Mouse (Mus musculus) monocyte, adult 59 days (primary cell): Measurements from ENCODE around the gene Myo15b. TPM values are rescaled to one million over a fixed set of nuclear protein-coding genes. Genes with fewer than 3 reads are reported as not detected.

Source experiments
- total RNA-seq, 2 experiments: library from RNA; stranded (reverse); gene quantifications; one replicate each; pipeline ENCODE4 v1.2.4; 2023

Myo15b gene
- not detected for total RNA-seq

DNA sequence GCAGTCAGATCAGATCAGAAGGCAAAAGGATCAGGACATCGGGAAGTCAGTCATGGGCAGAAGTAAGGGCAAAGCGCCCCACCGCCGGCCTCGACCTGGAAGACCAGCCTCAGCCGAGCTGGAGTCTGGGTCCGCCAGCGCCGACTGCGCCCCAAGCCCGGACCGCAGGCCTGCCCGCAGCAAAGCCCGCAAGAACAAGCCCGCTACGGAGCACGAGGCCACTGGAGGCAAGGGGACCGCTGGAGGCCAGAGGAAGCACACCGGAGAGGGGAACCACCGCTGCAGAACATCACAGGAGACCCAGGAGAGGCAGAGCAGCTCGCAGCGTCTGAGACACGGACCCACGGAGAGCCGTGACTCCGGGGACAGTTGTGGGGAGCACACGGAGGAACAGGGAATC, at the start of gene Myo15b:
Myo15b (plus strand) TSS at position 53 of the 400 bp plus-strand sequence.

DNA sequence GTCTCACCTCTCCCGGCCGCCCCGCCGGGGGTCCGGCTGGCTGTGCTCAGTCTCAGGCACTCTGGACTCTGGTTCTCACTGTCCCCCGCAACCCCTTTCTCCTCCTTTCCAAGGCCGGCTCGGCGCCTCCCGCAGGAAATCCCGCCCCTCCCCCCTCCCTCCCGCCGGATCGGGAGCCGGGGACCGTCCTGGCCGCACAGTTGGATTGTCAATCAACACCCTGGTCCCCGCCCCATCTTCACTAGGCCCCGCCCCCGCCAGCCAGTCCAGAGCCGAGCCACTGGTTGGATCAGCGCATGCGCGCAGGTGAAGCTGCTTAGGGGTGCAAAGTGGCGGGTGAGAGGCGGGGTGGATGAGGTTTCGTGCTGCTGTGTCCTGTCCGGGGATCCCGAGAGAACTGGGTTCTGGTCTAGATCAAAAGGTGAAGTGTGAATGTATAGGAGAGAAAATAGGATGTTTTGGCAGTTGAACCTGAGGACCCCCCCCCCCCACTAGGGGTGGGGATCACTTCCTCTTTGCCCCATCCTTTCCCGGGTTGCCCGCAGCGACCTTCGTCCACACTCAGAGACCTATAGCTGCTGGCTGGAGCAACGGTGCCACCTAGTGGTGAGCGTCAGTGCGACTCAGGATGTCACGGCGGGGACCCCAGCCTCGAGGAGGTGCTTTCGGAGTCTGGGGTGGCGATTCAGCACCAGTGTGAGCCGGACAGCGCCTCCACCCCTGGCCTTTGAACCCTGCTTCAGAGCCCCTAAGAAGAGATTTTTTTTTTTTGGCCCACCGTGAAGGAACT, 44.5 kb upstream of the Myo15b start, which contains the start of gene Caskin2:
Caskin2 (minus strand) TSS at position 133 of the 790 bp plus-strand sequence.

DNA sequence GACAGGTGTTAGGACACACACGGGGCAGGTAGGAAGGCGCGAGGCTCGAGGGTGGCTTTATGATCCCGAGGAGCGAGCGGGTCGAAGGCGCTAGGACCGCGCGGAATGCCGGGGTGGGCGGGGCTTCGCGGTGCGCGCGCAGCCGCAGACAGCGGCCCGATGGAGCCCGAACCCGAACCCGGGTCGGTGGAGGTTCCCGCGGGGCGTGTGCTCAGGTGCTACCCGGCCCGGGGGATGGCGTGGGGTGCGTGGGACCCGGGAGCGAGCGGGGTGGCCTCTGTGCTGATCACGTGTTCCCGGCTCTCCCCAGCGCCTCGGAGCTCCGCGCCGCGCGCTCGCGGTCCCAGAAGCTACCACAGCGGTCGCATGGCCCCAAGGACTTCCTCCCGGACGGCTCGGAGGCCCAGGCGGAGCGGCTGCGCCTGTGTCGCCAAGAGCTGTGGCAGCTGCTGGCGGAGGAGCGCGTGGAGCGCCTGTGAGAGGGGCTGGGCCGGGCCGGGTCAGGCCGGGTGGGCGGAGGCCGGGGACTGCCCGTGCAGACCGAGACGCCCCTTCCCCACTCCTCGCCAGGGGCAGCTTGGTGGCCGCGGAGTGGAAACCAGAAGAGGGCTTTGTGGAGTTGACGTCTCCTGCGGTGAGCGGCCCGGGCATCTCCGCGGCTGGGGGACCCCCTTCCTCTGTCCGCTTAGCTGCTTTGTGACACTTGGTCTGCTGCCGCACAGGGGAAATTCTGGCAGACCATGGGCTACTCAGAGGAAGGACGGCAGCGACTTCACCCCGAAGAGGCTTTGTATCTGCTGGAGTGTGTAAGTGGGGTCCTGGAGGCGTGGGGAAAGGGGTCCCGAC, 43.4 kb upstream of the Myo15b start, which contains the start of gene Tsen54:
Tsen54 (plus strand) TSS at position 120 of the 846 bp plus-strand sequence.

DNA sequence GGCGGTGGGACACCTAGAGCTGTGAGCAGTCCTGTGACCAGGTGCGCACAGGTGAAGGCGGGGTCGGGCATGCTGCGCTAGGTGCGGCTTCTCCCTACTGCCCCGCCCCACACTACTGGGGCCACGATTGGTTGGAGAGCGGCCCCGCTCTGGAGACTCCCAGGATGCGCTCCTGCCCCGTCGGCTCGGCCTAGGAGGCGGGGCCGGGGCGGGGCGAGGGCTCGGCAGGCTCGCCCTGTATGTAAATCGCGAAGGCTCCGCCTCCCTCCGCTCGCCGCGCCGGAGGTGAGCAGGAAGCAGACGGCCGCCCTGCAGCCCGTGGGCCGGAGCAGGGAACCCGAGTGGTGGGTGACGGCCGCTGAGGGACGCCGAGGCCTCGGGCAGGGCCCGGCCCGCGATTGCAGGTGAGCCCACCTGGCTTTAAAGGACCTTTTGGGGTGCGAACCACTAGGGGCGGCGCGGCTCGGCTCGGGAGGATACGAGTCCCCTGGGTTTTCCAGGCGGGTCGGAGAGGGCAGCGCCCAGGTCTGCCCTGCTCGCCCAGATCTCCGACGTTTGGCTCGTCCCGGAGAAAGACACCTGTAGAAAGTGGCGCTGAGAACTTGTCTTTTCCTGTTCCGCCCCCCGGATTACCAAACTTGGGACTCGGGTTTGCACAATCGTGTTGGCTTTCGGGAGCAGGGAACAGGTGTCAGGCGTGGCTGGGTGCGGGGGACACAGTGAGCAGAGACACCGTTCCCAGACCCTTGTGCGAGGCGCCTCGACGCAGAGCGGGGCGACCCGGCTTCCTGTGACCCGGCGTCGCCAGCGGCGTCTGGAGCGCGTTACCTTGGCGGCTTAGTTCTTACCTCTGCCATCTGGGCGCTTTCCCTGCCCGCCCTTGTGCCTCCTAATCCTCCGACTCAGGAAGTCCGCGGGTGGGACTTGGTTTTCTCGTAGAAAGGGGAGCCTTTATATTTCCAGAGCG, 34.1 kb upstream of the Myo15b start, which contains the start of gene Llgl2:
Llgl2 (plus strand) TSS at position 276 of the 967 bp plus-strand sequence.

DNA sequence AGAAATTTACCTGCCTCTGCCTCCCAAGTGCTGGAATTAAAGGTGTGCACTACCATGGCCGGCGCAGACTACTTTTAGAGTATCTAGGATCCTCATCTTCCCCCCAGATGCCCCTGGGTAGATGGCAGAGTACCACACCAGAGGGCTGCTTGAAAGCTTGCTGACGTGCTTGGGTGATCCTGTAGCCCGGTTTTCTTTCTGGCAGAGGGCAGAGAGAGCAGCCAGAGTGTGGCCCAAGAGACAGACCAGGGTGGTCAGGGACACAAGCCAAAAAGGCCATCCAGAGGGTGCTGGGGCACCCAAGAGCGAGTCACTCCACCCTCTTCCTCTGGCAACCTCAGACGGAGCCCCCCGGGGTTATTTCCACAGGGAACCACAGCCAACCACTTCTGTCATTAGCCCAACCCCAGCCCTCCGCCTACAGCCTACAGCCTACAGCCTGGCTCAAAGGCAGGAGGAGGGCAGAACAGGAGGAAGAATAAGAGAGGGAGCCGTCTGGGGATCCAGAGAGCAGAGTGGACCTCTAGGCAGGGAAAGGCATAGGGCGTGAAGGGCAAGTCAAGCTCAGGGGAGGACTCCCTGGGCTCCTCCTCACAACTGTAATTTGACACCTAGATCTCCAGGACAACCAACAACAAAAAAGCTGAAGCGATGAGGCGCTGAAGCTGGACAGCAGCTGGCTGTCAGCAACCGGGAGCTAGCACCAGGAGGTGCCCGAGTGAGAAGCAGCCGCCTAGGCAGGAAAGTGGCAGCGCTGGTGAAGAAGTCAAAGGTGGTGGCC, 41.5 kb downstream of the Myo15b start, which contains the start of gene Smim5:
Smim5 (plus strand) TSS at position 481 of the 781 bp plus-strand sequence.

DNA sequence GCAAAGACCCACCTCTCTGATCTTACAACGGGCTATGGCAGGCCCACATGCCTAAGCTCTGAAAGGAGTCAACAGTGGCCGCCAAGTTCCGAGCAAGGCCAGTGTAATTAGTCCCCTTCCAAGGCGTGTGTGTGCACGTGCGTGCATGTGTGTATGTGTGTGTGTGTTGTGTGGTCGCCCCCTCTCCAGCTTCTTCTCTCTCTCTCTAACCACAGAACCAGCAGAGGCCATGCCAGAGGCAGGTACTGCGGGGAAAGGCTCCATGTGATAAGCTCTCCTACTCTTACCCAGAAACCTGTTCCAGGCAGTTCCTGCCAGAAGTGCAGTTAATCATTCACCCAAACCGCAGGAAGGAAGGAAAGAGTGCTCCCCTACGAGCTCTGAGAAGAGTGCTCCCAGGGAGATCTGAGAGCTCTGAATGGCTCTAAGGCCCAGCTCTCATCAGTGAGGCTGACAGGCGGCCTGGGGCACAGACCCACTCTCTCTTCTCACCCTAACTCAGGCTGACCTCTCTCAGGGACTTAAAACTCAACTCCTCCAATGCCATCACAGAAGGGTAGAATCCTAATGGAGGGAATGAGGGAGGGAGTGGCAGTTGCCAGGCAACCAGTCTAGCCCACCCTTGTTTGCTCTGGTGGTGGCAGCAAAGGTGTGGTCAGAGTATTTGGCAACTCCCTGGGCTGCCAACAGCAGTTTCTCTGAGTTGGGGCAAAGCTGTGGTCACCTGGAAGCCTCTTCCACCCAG, 53.6 kb downstream of the Myo15b start, which contains the start of gene Smim6:
Smim6 (plus strand) TSS at position 386 of the 745 bp plus-strand sequence.

DNA sequence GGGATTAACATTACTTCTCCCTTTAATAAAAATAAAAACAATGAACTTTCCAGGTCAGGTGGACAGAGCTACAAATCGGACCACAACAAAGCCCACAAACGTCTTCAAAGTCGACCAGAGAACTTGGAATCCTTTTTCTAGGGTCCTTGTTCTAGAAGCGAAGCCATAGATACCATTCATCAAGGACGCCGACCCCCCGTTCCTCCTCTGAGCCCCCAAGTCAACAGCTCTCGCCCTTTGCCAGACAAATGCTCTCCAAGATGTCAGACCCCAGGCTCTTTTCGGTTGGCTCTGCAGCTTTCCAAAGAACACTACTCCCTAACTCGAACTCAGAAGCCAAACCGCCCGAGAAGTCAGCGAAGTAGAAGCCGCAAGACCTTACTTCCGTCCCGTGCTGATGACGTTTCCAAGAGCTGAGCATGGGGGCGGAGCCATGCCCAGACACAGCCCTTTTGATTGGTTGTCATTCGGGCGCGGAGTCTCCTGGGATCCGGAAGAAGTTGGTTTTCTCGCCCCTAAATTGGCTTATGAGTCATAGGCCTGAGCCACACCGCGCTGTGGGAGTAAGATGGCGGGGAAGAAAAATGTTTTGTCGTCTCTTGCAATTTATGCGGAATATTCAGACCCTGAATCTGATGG, 75.0 kb downstream of the Myo15b start, which contains the start of the genes Sap30bp and Recql5:
Sap30bp (plus strand) TSS at position 175 of the 639 bp plus-strand sequence.
Recql5 (minus strand) TSS at position 370 of the 639 bp plus-strand sequence.

Other genes with a start within 250 kb of the Myo15b start
- 10 to 100 TPM; 42.1 to 46.5 TPM for gene Mif4gd, start 245.4 kb upstream of the Myo15b start, total RNA-seq
- gene Slc25a19, start 230.1 kb upstream of the Myo15b start, total RNA-seq = 10 to 100 TPM; 36.3 to 40.4 TPM
- 100 to 1,000 TPM; 226 to 238 TPM for gene Grb2, start 149.8 kb upstream of the Myo15b start, total RNA-seq
- 10 to 100 TPM; 54.7 to 60.5 TPM for gene Tmem94, start 93.0 kb upstream of the Myo15b start, total RNA-seq
- gene Caskin2, start 44.8 kb upstream of the Myo15b start, total RNA-seq = 1 to 10 TPM; 1.2 to 1.3 TPM
- 10 to 100 TPM; 17.0 to 17.7 TPM for gene Tsen54, start 43.7 kb upstream of the Myo15b start, total RNA-seq
- 10 to 100 TPM in 1 of 2 experiments, 1 to 10 TPM in 1; 8.1 to 14.9 TPM for gene Llgl2, start 34.4 kb upstream of the Myo15b start, total RNA-seq
- 10 to 100 TPM; 22.9 to 25.2 TPM for gene Smim5, start 41.6 kb downstream of the Myo15b start, total RNA-seq
- 1 to 10 TPM; 2.4 to 5.0 TPM for gene Smim6, start 53.6 kb downstream of the Myo15b start, total RNA-seq
- gene Sap30bp, start 74.9 kb downstream of the Myo15b start, total RNA-seq = 10 to 100 TPM; 25.9 to 34.3 TPM
- 10 to 100 TPM; 23.9 to 26.2 TPM for gene Recql5, start 75.1 kb downstream of the Myo15b start, total RNA-seq
- gene Itgb4, start 116.3 kb downstream of the Myo15b start, total RNA-seq = 1 to 10 TPM in 1 of 2 experiments, not detected in 1; 1.6 TPM
- 10 to 100 TPM in 1 of 2 experiments, 1 to 10 TPM in 1; 9.6 to 10.4 TPM for gene Galk1, start 154.3 kb downstream of the Myo15b start, total RNA-seq
- 1,000 to 10,000 TPM; 3,280 to 3,497 TPM for gene H3f3b, start 169.6 kb downstream of the Myo15b start, total RNA-seq
- gene Unk, start 171.9 kb downstream of the Myo15b start, total RNA-seq = 10 to 100 TPM; 32.3 to 41.4 TPM
- gene Unc13d, start 219.6 kb downstream of the Myo15b start, total RNA-seq = 10 to 100 TPM; 47.4 to 55.6 TPM
- gene Wbp2, start 228.6 kb downstream of the Myo15b start, total RNA-seq = 100 to 1,000 TPM; 155 to 164 TPM